Mouse (Mus musculus): ENCODE data around the gene Csl. TPM values are rescaled to one million over a fixed set of nuclear protein-coding genes. Genes with fewer than 3 reads are reported as not detected.

Csl gene
- total and polyA plus RNA-seq, 2 experiments from 2014 or later = 0.10 TPM; not detected in 1

- H3K4me1 ChIP-seq (ENCODE audit: insufficient read depth) = no peaks in the 10 kb centered on the region
- ATAC-seq (no peak), DNase-seq (peak; percentile 11)
- no peak overlapping the region for H3K4me2 ChIP-seq (ENCODE audit: low read depth)
- H3K36me3 ChIP-seq (ENCODE audit: insufficient read depth) = no peaks in the 10 kb centered on the region
- H3K27me3 ChIP-seq (ENCODE audit: insufficient read depth, low read length) = no peaks in the 10 kb centered on the region
- H3K9me3 ChIP-seq (ENCODE audit: low read length) = no peaks in the 10 kb centered on the region
- H3K27ac ChIP-seq (ENCODE audit: low read depth, low read length) = no peak overlapping the region
- WGBS = 28% methylated on average over 2 of the region's 2 CpGs
- H3K4me3 ChIP-seq (ENCODE audit: low read depth, low read length) = no peak overlapping the region
- TF ChIP-seq CTCF (IDR thresholded peaks at IDR 0.05; ENCODE audit: low read depth) = no peak
- H3K9ac ChIP-seq = no peak overlapping the region
Observed at GRCm38 (mm10) chr10:99713129-99713528, 46.3 kb downstream of the Csl start.

- Histone ChIP-seq H3K9ac (no peak overlapping the region), H3K27me3 (ENCODE audit: insufficient read depth, low read length) (no peaks in the 10 kb centered on the region), H3K9me3 (ENCODE audit: low read length) (no peaks in the 10 kb centered on the region), H3K4me3 (ENCODE audit: low read depth, low read length) (no peak overlapping the region), H3K27ac (ENCODE audit: low read depth, low read length) (no peak overlapping the region), H3K36me3 (ENCODE audit: insufficient read depth) (no peaks in the 10 kb centered on the region), H3K4me2 (ENCODE audit: low read depth) (no peak overlapping the region), H3K4me1 (ENCODE audit: insufficient read depth) (no peaks in the 10 kb centered on the region)
- TF ChIP-seq CTCF (IDR thresholded peaks at IDR 0.05; ENCODE audit: low read depth) = no peak
- 85% methylated on average over 1 of the region's 1 CpGs for whole genome bisulfite sequencing
- DNase-seq (no peak), ATAC-seq (no peak)
Observed at GRCm38 (mm10) chr10:99711567-99711966, 47.9 kb downstream of the Csl start.
